Mouse (Mus musculus) kidney, embryonic 16.5 days (tissue): ENCODE measurements at regions not wholly inside any gene's neighbourhood (a gene's known extent, or its start where the extent isn't known, plus 50 kb on each side); places are given as distances from the start of the nearest gene placed in this dataset.

Experiments
- ATAC-seq: fragments of 200-750 bp; cut with Nextera tagmentation; 2 replicates; pipeline ENCODE4 v1.8.0; 2017; ENCODE audit warnings: moderate TSS enrichment; ENCODE audit not compliant: low FRiP score, low TSS enrichment
- H3K27ac ChIP-seq: fragments of 300-500 bp; sonication (generic); 2 replicates; pipeline ENCODE4 v1.5.1; 2014; ENCODE audit warnings: low read length
- H3K27me3 ChIP-seq: fragments of 300-500 bp; sonication (generic); 2 replicates; pipeline ENCODE4 v1.6.1; 2014; ENCODE audit warnings: low read length, control low read depth, mixed read lengths; ENCODE audit not compliant: insufficient read depth
- H3K36me3 ChIP-seq: fragments of 300-500 bp; sonication (generic); 2 replicates; pipeline ENCODE4 v1.6.1; 2014; ENCODE audit warnings: low read length, control low read depth, mixed read lengths; ENCODE audit not compliant: insufficient read depth
- H3K4me1 ChIP-seq: fragments of 300-500 bp; sonication (generic); 2 replicates; pipeline ENCODE4 v1.6.1; 2014; ENCODE audit warnings: low read length, control low read depth, mixed read lengths; ENCODE audit not compliant: insufficient read depth
- H3K4me2 ChIP-seq: fragments of 300-500 bp; sonication (generic); replicated peaks from 2 replicates; pipeline ENCODE4 v1.6.1; 2014; ENCODE audit warnings: low read depth, low read length
- H3K4me3 ChIP-seq: fragments of 300-500 bp; sonication (generic); 2 replicates; pipeline ENCODE4 v1.5.1; 2014; ENCODE audit warnings: mild to moderate bottlenecking, low read length
- H3K9ac ChIP-seq: fragments of 300-500 bp; sonication (generic); replicated peaks from 2 replicates; pipeline ENCODE4 v1.6.1; 2014; ENCODE audit warnings: low read length
- H3K9me3 ChIP-seq: fragments of 300-500 bp; sonication (generic); 2 replicates; pipeline ENCODE4 v1.6.1; 2016; ENCODE audit warnings: low read length, control low read depth
- WGBS: fragments of 180-500 bp; shearing (Covaris S2); extraction: QIAGEN DNeasy Blood & Tissue Kit; methylation state at CpG from one replicate; pipeline ENCODE4 v1.1.7; 2014; 5-methylcytosine and 5-hydroxymethylcytosine counted together

GRCm38 (mm10) chr4:54798523-54798922 is 146.3 kb upstream of the Zfp462 start:
- no peak for ATAC-seq
- Histone ChIP-seq H3K4me1 (no peaks in the 10 kb centered on the region), H3K9me3 (no peaks in the 10 kb centered on the region), H3K27me3 (no peaks in the 10 kb centered on the region), H3K27ac (no peak overlapping the region), H3K9ac (no peak overlapping the region), H3K4me2 (no peak overlapping the region), H3K36me3 (no peaks in the 10 kb centered on the region), H3K4me3 (no peak overlapping the region)
- WGBS: 85% methylated on average over 5 of the region's 5 CpGs

GRCm38 (mm10) chr4:54811163-54811562 is 133.7 kb upstream of the Zfp462 start:
- Histone ChIP-seq H3K27me3 (no peaks in the 10 kb centered on the region), H3K4me3 (no peak overlapping the region), H3K4me1 (no peaks in the 10 kb centered on the region), H3K9ac (no peak overlapping the region), H3K9me3 (no peaks in the 10 kb centered on the region), H3K27ac (no peak overlapping the region), H3K36me3 (no peaks in the 10 kb centered on the region), H3K4me2 (no peak overlapping the region)
- 66% methylated on average over 3 of the region's 3 CpGs for WGBS
- no peak for ATAC-seq

GRCm38 (mm10) chr4:54812740-54813634 is 131.9 kb upstream of the Zfp462 start:
- Histone ChIP-seq H3K27me3 (no peaks in the 10 kb centered on the region), H3K36me3 (no peaks in the 10 kb centered on the region), H3K4me1 (no peaks in the 10 kb centered on the region), H3K4me3 (no peak overlapping the region), H3K27ac (no peak overlapping the region), H3K9me3 (no peaks in the 10 kb centered on the region), H3K4me2 (no peak overlapping the region), H3K9ac (no peak overlapping the region)
- WGBS: 68% methylated on average over 10 of the region's 10 CpGs
- ATAC-seq: no peak

- no peak overlapping the region for H3K4me2 ChIP-seq
- H3K36me3 ChIP-seq: no peaks in the 10 kb centered on the region
- H3K9me3 ChIP-seq: no peaks in the 10 kb centered on the region
- 83% methylated on average over 2 of the region's 2 CpGs for WGBS
- ATAC-seq: no peak
- no peaks in the 10 kb centered on the region for H3K27me3 ChIP-seq
- H3K4me1 ChIP-seq: no peaks in the 10 kb centered on the region; the same call in 1 of the 2 replicates
- H3K4me3 ChIP-seq: no peak overlapping the region
- H3K27ac ChIP-seq: no peak overlapping the region
- H3K9ac ChIP-seq: no peak overlapping the region
Observed at GRCm38 (mm10) chr4:54837326-54837725, 107.5 kb upstream of the Zfp462 start.

GRCm38 (mm10) chr4:54838111-54838510 is 106.7 kb upstream of the Zfp462 start:
- H3K27me3 ChIP-seq: no peaks in the 10 kb centered on the region
- ATAC-seq: no peak
- H3K9me3 ChIP-seq: no peaks in the 10 kb centered on the region
- no peak overlapping the region for H3K9ac ChIP-seq
- no peak overlapping the region for H3K27ac ChIP-seq
- WGBS: 19% methylated on average over 5 of the region's 5 CpGs
- no peak overlapping the region for H3K4me3 ChIP-seq
- no peaks in the 10 kb centered on the region; the same call in 1 of the 2 replicates for H3K4me1 ChIP-seq
- H3K36me3 ChIP-seq: no peaks in the 10 kb centered on the region
- H3K4me2 ChIP-seq: no peak overlapping the region

- no peaks in the 10 kb centered on the region for H3K9me3 ChIP-seq
- ATAC-seq: peak; percentile 69; the same call in 1 of the 2 replicates
- no peaks in the 10 kb centered on the region for H3K27me3 ChIP-seq
- H3K27ac ChIP-seq: no peak overlapping the region
- no peak overlapping the region for H3K9ac ChIP-seq
- H3K4me1 ChIP-seq: no peaks in the 10 kb centered on the region; the same call in 1 of the 2 replicates
- H3K4me2 ChIP-seq: no peak overlapping the region
- H3K4me3 ChIP-seq: no peak overlapping the region
- H3K36me3 ChIP-seq: no peaks in the 10 kb centered on the region
- 25% methylated on average over 3 of the region's 3 CpGs for WGBS
Observed at GRCm38 (mm10) chr4:54838794-54839193, 106.1 kb upstream of the Zfp462 start.

GRCm38 (mm10) chr4:54852991-54853925 is 91.6 kb upstream of the Zfp462 start:
- H3K4me2 ChIP-seq: no peak overlapping the region
- H3K4me1 ChIP-seq: no peaks in the 10 kb centered on the region
- H3K9ac ChIP-seq: no peak overlapping the region
- no peaks in the 10 kb centered on the region for H3K27me3 ChIP-seq
- no peak overlapping the region for H3K4me3 ChIP-seq
- ATAC-seq: no peak
- H3K27ac ChIP-seq: no peak overlapping the region
- no peaks in the 10 kb centered on the region for H3K36me3 ChIP-seq
- H3K9me3 ChIP-seq: 0 out of 2 replicates have a peak, but pooled peaks cover 6% of the 10 kb centered on the region
- WGBS: 87% methylated on average over 7 of the region's 7 CpGs

GRCm38 (mm10) chr4:54858604-54859003 is 86.2 kb upstream of the Zfp462 start:
- no peak overlapping the region for H3K4me2 ChIP-seq
- 0 out of 2 replicates have a peak, but pooled peaks cover 6% of the 10 kb centered on the region for H3K9me3 ChIP-seq
- no peaks in the 10 kb centered on the region for H3K36me3 ChIP-seq
- no peak overlapping the region for H3K4me3 ChIP-seq
- H3K27ac ChIP-seq: no peak overlapping the region
- H3K4me1 ChIP-seq: no peaks in the 10 kb centered on the region
- no peaks in the 10 kb centered on the region for H3K27me3 ChIP-seq
- WGBS: 96% methylated on average over 3 of the region's 3 CpGs
- no peak for ATAC-seq
- no peak overlapping the region for H3K9ac ChIP-seq

GRCm38 (mm10) chr4:54866062-54866461 is 78.8 kb upstream of the Zfp462 start:
- Histone ChIP-seq H3K9me3 (no peaks in the 10 kb centered on the region), H3K36me3 (no peaks in the 10 kb centered on the region), H3K4me3 (no peak overlapping the region), H3K4me1 (no peaks in the 10 kb centered on the region), H3K27me3 (no peaks in the 10 kb centered on the region), H3K4me2 (no peak overlapping the region), H3K9ac (no peak overlapping the region), H3K27ac (no peak overlapping the region)
- 50% methylated on average over 2 of the region's 2 CpGs for WGBS
- ATAC-seq: no peak
